ENCODE assay signal across 19 mouse cellular contexts in genomic region chr10:119631966-119632365, GRCm38 (mm10).
"Had no signal": no experiment of that assay in that cellular context is flagged by ENCODE, and none has a peak within 500 bp of the region (broad histone marks: within the 10 kb centered on the region; RNA-seq: fewer than 3 reads in every experiment).

No protein-coding gene starts in this region.

- H3K4me2 ChIP-seq: lung, embryonic 15.5 days; midbrain, embryonic 12.5 days; neural tube, embryonic 13.5 days; neural tube, embryonic 15.5 days had no signal

- H3K36me3 ChIP-seq: lung, embryonic 15.5 days; midbrain, embryonic 10.5 days; midbrain, embryonic 12.5 days; neural tube, embryonic 13.5 days; neural tube, embryonic 15.5 days had no signal

- H3K9me3 ChIP-seq: lung, embryonic 15.5 days; midbrain, embryonic 10.5 days; midbrain, embryonic 12.5 days; neural tube, embryonic 13.5 days; neural tube, embryonic 15.5 days had no signal

- H3K9ac ChIP-seq: lung, embryonic 15.5 days; midbrain, embryonic 12.5 days; neural tube, embryonic 13.5 days; neural tube, embryonic 15.5 days had no signal

- H3K4me3 ChIP-seq: lung, embryonic 15.5 days; midbrain, embryonic 10.5 days; midbrain, embryonic 12.5 days; myocyte; neural tube, embryonic 13.5 days; neural tube, embryonic 15.5 days had no signal

- H3K27ac ChIP-seq: lung, embryonic 15.5 days; midbrain, embryonic 10.5 days; midbrain, embryonic 12.5 days; neural tube, embryonic 13.5 days; neural tube, embryonic 15.5 days had no signal

- H3K4me1 ChIP-seq: midbrain, embryonic 10.5 days; midbrain, embryonic 12.5 days had no signal

- H3K27me3 ChIP-seq: lung, embryonic 15.5 days; midbrain, embryonic 12.5 days; neural tube, embryonic 13.5 days; neural tube, embryonic 15.5 days had no signal

- ATAC-seq: lung, postnatal 0 days; midbrain, embryonic 16.5 days had no signal

- DNase-seq: lung, adult 18-20 months; lung, postnatal 4 days; midbrain, embryonic 14.5 days; retina, postnatal 1 day; right cerebral cortex, adult 18-20 months; right cerebral cortex, postnatal 25 days; right cerebral cortex, postnatal 4 days; spleen, adult 18-20 months; thymus, adult 18-20 months; thymus, postnatal 14 days; thymus, postnatal 36 days had no signal
